Mouse (Mus musculus) liver, adult 2 months (tissue): ENCODE measurements at regions not wholly inside any gene's neighbourhood (a gene's known extent, or its start where the extent isn't known, plus 50 kb on each side); places are given as distances from the start of the nearest gene placed in this dataset.
"Not testable (repeated sequence)": the region's sequence is repeated elsewhere in the genome, so short reads cannot be mapped to it uniquely, and the experiment has no call there.

ENCODE experiments used
- CTCF ChIP-seq: fragments of 200-500 bp; IDR thresholded peaks from 2 replicates; pipeline ENCODE4 v1.5.1; 2011; ENCODE audit warnings: low read depth, low read length, control low read depth
- POLR2A ChIP-seq: fragments of 200-500 bp; IDR thresholded peaks from 2 replicates; pipeline ENCODE4 v1.6.1; 2011; ENCODE audit warnings: low read length, control low read depth; ENCODE audit not compliant: insufficient read depth; ENCODE audit errors: extremely low read depth

GRCm38 (mm10) chr13:19300320-19301011 is 95.1 kb downstream of the Stard3nl start:
- TF ChIP-seq CTCF, POLR2A: not testable (repeated sequence)
